Mouse (Mus musculus): ENCODE data around the gene Etnppl.

The Etnppl gene

DNA sequence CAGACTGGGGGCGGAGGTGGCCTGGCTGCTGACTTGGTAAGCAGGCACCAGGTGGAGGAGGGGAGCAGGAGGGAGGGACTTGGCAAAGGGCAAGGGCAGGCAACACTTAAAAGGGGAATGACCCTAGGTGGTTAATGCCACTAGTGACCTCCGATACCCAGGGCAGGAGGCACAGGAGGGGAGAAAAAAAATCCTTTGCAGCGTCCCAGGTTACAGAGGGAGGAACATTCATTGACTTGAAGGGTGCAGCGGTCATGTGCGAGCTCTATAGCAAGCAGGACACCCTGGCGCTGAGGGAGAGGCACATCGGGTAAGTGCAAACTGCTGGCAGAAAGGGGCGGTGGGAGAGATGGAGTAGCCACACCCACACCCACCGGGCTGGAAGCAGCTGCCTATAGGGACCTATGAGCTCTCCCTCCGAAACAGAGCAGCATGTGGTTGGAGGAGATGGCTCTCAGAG, at the start of gene Etnppl:
Etnppl (plus strand) TSS at position 10 of the 460 bp plus-strand sequence.
- peak; percentile 47 for DNase-seq (ENCODE audit: extremely low spot score)

DNA sequence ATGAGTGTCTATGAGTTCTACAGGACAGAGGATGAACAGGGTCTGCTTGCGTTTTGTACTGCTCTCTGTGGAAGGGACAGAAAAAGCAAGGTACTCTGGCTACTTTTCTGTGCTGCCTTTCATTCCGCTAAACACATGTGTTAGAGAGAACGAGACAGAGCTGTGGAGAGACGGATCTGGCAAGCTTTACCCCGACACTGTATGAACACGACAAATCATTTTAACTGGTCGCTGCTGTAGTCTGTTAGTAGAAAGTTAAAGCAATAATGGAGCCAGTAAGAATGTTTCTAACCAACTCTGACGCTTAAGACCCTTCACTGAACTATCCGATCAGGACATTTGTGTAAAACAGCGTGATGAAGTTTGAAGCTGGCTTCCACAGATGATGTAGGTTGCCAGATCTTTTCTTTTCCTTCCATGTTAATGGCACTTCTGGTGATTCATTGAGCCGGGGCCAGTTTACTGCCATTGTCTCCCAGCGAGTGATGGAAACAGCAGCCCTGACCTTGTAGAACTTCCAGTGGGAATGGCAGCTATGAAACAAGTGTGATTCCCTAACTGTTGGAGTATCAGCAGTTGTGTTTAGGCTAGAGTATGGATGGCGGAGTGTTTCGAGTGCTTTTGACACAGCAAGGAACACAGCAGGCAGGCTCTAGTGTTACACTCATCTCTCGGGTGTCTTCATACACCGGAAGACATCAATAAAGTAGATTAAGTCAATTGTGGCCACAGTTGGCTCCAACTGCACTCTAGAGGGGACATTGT, 48.7 kb upstream of the Etnppl start:
- DNase-seq (ENCODE audit: extremely low spot score), result no peak

DNA sequence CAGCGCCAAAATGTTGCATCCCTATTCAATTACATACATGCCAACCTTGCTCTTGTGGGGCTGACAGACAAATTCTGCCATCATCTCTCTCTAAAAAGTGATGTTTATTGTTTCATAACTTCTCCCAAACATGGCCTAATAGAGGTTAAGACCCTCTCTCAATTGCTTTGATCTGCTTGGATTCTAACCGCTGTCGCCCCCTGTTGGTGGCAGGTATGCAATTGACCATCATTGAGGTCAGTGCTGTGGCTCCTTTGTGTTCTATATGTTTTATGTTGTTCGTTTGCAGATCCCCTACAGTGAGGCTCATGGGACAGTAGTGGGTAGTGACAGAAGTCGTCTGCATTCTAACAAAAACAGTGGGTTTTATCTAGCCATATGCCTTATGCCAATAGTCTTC, 44.0 kb upstream of the Etnppl start:
- peak; percentile 12 for DNase-seq (ENCODE audit: extremely low spot score)

DNA sequence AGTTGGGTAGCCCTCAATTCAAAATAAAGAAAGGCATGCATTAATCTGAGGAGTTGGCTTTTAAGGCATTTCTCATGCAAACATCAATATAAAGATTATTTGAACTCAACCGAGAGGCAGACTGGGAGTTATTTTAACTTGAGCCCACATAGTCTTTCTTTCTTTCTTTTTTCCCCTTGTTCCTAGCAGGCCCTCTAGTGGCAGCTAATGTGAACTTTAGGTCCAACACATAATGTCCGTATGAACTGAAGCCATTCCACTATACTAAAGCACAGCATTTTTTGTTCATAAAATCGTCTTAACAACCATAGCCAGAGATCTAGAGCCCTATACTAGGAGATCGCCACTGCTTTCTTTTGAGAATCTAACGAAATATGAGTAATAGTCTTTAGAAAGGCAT, 42.6 kb upstream of the Etnppl start:
- DNase-seq (ENCODE audit: extremely low spot score), result peak; percentile 34

DNA sequence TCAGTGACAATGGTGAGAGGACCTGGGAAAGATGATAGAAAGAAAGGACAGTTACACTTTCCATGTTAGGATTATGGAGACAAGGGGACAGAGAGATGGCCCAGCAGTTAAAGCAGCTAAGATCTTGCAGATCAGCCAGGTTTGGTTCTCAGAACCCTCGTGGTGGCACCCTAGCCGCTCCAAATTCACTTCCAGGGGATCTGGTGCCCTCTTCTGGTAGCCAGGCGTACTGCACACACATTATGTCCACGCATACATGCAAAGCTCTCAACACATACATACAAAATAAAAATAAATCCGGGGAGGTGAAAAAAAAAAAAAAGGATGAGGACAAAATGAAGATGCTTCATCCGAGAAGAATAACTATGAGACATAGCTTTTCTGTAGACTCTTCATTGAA, 40.6 kb upstream of the Etnppl start:
- DNase-seq (ENCODE audit: extremely low spot score), result peak; percentile 19

DNA sequence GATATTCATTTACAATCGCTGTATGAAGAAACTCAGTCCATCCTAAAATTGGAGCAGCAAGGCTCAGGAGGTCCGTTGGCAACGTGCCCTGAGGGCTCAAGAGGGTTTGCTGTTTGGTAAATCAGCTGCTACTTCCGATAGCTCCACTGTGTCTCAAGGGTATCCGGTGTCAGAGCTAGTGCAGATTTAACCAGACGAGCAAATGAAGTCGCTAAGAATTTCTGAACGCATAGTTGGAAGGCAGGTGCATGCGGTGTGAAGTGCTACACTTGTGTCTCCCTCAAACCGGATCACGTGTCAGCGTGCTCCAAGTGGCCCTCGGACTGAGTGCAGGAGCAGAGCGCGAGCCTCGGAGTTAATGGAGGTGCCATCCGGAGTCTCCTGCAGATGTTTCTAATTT, 37.7 kb upstream of the Etnppl start:
- DNase-seq (ENCODE audit: extremely low spot score), result peak; percentile 22

DNA sequence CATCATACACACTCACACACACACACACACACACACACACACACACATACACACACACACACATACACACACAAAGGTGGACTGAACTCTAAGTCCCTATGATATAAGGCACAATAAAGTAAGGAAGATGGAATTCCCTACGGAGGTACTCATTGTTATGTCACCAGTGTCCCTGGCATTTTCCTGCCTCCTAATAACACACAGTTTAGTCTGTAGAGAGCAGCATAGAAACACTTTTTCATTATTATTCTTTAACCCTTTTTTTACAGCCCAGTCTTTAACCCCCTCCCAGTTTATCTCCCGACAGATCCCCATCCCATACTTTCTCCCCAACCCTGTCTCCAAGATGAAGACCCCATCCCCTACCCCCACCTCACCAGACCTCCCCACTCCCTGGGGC, 35.7 kb upstream of the Etnppl start:
- no peak for DNase-seq (ENCODE audit: extremely low spot score)

DNA sequence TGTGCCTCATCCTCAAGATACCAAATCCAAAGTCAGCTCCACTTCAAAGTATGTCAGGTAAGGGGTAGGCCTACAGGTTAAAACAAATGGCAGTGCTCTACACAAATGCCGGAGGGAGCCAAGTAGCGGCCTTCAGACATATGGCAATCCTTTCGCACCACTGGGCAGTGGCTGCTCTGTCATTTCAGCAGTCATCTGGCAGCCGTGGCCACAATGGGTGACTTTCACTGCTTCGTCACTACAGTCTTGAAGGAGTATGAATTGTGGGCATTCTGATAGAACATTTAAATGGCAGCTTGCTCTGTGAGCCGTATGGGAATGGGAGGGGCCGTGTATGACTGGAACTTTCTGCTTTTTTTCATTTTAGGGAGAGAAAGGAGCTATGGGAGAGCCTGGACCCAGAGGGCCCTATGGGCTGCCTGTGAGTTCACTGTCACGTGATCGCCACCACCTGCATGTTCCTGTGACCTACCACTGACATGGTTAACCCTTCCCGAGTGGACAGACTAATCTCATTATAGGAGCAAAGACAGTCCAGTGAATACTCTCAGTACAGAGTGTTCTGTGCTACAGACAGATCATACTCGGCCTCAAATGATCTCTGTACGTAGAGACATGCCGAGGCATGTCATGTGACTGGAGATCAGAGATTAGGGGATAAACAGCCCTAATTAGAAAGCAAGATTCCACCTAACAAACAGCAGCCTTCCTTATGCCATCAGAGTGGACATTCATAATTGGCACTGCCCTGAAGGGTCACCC, 34.2 kb upstream of the Etnppl start:
- DNase-seq (ENCODE audit: extremely low spot score), result no peak

DNA sequence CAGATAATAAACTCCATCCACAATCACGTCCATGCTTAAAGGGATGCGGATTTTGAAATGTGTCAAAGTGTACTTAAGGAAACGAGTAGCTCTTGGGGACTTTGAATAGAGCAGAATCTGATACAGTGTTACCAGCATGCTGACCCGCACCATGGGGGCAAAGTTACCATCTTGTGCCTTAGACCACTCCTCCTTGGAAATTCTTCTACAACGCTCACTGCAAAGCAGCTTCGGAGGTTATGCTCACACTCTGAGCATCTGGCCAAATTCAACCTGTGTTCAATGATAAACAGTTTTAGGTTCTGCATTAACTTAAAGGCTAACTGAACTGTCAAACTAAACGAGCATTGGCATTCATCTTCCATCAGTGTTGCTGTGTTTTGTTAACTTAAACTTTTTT, 33.2 kb upstream of the Etnppl start:
- no peak for DNase-seq (ENCODE audit: extremely low spot score)

DNA sequence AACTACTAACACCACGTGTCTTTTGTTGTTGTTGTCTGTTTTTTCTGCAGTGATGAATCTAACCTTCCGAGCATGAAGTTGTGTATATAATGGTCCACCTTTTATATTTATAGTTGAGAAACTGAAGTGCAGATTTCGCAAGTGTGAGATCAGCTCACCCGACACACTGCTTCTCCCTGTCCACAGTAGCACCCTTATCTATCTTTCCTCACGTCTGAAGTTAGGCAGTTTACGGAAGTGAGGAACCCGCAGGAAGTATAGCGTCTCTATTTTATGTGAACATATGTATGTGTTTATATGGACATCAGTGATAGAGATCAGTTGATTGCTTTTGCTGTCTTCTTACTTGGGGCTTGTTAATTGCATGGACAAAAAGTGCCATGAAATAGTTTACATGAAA, 22.2 kb upstream of the Etnppl start:
- DNase-seq (ENCODE audit: extremely low spot score), result no peak

DNA sequence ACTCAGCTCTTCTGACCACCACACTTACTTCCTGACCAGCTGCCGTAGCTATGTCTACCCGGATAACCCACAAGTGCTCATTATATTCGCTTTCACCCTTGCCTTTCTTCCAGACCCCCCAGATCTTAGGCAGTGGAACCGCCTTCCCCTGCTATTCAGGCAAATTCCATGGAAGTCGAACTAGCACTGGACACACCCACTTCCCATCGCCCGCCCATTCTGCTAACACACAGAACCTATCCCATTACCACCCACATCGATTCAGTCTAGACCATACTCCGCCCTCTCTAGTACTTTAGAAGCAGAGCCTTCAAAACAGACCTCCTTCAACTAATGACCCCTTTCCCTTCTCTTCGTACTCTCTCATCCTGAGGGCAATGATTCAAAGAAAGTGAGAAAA, 15.8 kb upstream of the Etnppl start:
- DNase-seq (ENCODE audit: extremely low spot score), result no peak

DNA sequence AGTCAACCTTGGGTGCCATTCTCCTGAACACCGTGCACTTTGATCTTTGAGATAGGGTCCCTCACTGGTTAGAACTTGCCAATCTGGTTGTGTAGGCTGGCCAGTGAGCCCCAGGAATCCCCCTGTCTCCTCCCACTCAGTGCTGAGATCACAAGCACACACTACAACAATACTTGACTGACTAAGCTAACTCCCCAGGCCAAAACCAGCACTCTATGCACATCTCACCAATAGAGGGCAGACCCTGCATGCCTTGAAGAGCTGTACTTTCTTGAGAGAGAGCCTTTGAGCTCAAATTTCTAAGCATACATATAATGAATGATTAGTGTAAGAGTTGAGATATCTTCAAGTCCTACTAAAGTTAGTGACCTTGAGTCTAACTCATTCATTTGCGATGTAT, 9.3 kb upstream of the Etnppl start:
- peak; percentile 12 for DNase-seq (ENCODE audit: extremely low spot score)

DNA sequence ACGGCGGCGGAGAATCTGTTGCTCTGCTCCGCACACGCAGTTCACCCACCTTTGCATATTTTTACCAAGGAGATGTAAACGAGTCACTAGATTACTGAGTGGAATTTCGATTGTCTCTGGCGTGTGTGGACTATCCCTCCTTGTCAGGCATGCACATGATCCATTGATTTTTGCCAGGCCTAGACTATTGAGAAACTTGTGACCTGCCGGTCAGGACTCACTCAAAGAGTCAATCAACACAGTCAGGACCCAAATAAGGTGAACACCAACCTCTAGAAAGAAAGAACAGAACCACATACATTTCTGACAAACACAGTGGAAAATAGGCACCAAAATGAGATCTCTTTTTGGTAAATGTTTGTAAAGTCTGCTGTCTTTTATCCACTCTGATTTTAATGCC, 2.8 kb upstream of the Etnppl start:
- DNase-seq (ENCODE audit: extremely low spot score), result no peak

DNA sequence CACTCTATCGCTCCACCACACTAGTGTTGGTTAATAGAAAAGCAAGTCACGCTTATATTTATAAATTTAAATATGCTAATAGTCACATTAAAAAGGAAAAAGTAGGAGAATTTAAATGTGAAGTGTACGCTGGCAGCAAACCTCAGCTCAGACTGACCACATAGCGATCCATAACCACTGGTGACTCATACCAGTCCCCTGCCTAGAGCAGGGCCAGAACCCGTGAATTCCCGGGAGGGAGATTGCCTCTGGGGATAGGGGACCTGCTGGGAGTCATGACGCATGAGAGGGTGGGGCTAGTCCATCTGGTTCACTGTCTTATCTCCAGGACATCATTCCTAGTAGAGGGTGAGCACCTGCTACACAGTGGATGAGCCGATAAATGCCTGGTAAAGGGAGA, 1.6 kb upstream of the Etnppl start:
- no peak for DNase-seq (ENCODE audit: extremely low spot score)

DNA sequence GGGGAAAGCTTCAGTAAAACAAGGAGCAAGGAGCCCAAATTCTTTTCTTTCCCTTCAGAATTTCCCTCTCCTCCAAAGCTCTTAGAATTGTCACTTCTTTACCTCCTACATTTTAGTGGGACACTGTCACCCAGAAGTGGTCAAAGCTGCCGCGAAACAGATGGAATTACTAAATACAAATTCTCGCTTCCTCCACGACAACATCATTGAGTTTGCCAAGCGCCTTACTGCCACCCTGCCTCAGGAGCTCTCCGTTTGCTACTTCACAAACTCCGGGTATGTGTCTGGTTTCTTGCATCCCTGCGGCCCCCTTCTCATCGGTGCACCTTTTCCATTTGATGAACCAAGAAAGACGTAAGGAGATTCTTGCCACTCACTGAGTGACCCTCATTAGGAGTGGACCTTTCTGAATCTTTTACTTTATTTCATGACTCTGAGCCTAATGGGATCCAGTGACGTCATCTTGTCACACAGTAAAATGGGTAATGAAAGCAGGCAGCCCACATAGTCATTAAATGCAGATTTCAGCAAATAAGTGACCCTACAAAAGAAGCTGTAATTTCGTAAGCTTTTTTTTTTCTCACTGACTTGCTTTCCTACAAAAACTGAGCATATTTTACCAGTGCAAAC, 3.4 kb downstream of the Etnppl start:
- DNase-seq (ENCODE audit: extremely low spot score), result no peak

DNA sequence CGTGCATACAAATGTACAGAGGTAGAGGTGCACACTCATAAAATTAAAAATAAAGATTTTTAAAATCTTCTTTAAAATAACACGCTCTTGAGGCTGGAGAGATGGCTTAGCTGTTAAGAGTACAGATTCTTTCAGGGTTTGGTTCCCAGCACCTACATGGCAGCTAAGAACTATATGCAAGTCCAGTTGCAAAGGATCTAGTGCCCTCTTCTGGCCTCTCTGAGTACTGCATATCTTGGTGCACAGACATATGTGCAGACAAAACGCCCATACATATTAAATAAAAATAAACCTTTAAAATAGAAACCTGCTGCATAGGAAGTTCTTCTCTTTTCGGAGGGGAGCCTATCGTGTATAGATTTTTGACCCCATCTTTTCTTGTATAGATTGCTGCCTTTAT, 11.1 kb downstream of the Etnppl start:
- no peak for DNase-seq (ENCODE audit: extremely low spot score)

DNA sequence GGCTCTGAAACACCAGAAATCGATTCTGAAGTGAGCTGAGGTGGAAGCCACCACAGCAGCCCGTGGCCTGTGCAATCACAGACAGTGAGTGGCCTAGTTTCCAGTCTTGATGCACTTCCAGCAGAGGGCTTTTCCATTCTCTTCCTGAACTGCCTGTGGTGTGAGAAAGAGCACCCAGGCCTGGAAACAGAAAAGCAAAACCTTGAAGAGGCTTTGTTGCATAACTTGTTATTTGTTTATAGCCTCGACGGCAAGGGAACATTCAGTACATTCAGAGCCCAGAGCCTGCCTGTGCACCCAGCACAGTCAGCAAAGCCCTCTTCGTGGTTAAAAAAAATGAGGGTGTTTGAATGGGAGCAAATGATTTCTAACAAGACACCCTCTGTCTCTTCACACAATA, 16.6 kb downstream of the Etnppl start:
- no peak for DNase-seq (ENCODE audit: extremely low spot score)

DNA sequence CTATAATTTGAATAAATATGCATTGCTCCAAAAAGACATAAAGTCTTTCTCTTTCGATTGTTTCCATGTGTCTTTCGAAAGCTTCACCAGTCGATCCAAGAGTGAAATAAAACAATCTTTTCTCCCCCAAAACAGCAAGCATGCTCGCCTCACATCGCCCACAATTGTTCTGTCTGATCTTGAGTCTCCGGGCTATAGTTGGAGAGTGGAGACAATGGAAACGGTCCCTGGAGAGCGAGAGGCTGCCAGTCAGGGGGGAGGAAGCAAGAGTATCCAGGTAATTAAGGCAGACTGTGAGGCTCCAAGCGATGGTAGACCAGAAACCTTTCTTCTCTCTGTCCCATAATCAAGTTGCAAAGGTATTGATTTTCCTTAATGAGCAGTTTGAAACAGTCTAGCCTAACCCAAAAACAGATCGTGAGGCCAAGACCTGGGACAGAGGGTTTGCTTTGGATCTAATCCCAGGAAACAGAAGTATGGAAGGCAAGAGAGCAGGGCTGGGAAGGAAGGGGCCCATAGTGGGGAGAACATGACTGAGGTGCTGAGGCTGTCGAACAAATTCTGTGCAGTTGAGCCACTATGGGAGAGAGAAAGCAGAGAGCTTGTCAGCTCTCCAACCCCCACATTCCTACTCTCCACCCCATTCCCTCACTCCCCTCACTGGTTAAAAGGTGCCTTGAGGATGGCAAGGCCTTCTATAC, 29.0 kb downstream of the Etnppl start:
- no peak for DNase-seq (ENCODE audit: extremely low spot score)

DNA sequence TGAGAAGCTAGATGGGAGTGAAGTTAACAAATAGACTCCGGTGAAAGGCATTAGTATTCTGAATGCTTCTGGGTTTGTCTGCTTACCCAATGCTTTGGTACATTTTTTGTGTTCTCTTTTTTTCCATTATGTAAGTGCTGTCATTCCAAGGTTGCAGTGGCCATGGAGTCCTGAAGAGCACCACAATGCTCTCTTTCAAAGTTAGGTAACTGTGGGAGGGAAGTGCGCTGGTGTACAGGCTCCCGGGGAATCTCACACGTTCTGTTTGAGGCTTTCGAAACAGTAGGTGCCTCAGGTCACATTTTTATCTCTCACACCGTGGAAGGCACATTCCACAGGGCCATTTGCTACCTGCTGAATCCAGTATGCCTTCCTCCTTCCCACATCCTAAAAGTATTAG, 32.3 kb downstream of the Etnppl start:
- DNase-seq (ENCODE audit: extremely low spot score), result no peak

DNA sequence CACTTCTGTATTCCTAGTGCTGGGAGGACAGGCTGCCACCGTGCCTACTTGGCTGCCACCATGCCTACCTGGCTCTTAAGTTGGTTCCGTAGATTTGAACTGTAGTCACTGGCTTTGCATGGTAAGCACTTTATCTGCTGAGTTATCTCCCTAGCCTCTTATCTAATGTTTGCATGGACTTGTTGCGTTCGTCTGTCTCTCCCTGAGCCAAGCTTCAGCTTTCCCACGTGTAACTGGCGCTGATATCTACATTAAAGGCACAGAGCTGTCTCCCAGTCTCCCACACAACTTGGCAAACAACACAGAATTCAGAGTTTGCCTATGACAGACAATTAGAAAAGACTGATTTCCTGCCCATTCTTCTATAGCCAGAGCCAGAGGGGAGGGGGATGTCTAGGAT, 43.4 kb downstream of the Etnppl start:
- DNase-seq (ENCODE audit: extremely low spot score), result no peak

DNA sequence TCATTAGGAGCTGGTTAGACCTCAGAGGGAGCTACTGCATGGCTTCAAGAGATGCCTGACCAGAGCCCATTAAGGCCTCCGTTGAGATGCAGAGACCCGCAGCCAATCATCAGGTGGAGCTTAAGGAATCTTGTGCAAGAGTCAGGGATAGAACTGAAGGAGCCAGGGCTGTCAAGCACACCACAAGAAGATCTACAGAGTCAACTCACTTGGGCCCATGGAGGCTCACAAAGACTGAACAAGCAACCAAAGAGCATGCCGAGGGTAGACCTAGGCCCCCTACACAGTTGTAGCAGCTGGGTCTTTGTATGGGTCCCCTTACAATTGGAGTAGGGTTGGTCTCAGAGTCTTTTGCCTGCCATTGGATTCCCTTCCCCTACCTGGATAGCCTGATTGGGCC, 45.2 kb downstream of the Etnppl start:
- no peak for DNase-seq (ENCODE audit: extremely low spot score)

DNA sequence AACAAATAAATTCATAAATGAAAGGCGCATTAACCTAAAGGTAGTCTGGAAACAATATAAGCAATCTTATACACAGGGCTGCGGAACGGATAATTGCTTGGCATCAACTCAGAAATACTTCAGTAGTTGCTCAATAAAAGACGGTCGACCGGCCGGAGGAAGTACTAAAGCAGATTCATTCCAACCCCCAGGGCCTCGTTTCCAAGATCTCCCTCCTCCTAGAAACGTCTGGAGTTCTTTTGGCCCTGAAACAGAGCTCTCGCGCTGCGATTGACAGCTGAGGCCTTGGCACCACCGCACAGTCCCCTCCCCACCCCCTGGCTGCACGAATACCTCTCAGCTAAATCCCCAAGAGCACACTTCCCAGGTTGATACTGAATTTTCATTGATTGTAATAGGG, 54.0 kb downstream of the Etnppl start:
- no peak for DNase-seq (ENCODE audit: extremely low spot score)
